Mouse (Mus musculus) mature B cell (primary cell): Measurements from ENCODE around the gene Eya4.

ENCODE experiments used
- in situ Hi-C: fragments of 300-500 bp; cut with MboI; formaldehyde crosslinking; loops from 2 replicates; pipeline ENCODE4 v1.14.3; 2019

Gene Eya4

DNA sequence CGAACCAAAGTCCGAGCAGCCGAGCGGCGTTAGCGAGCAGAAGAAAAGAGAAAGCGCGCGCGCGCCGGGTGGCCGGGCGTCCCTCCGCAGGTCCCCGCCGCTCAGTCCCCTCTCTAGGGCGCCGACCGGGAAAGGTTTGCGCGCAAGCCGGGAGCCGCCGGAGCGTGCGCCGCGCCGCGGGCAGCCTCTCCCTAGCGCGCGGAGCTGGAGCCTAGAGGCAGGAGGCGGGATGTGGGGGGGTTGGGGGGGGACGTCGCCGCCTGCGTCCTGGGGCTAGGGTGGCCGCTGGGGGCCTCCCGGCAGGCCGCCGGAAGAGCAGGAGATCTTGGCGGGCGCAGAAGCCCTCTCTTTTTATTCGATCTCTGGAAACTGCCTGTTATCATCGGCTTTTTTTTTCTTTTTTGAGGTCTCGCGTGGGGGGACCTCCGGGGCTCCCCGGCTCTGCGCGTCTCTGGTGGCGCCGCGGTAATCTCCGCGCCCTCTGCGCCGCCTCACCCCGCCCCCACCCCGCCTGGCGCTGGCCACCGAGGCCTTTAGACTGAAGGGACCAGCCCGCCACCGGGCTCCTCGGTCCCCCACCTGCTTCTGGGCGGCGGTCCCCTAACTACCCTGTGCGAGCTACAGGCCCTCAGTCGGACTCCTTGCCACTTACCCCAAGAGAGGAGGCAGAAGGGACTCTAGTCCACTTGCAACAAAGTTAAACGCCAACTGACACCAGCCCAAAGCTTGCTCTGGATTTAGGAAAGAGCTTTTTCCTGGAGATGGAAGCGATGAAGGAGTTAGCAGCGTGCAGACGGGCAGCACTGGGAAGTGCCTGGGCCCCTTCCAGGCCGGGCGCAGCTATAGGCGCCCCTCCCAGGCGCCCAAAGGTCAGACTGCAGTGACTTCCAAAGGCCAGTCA, at the start of gene Eya4:
Gene Eya4, minus strand, starts transcription at position 776 of the 901 bp plus-strand sequence.
- in situ Hi-C loops = no loop called here

DNA sequence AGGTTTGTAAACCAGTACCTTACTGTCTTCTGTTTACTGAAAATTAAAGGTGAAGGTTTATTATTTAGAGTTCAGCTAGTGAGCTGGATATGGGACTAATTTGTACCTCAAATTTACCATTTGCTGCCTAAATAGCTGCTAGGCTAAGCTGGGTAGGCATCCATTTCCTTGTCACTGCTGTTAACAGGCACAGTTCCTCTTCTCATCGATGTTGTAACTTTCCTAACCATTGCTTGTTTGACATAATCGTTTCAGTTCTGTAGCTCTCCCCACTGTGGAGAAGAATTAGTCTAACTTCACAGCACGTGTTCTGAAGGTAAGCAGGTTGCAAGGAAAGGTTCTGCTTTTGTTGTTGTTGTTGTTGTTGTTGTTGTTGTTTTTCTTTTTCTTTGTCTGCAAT, 44.8 kb upstream of the Eya4 start:
- in situ Hi-C loops = no loop called here

DNA sequence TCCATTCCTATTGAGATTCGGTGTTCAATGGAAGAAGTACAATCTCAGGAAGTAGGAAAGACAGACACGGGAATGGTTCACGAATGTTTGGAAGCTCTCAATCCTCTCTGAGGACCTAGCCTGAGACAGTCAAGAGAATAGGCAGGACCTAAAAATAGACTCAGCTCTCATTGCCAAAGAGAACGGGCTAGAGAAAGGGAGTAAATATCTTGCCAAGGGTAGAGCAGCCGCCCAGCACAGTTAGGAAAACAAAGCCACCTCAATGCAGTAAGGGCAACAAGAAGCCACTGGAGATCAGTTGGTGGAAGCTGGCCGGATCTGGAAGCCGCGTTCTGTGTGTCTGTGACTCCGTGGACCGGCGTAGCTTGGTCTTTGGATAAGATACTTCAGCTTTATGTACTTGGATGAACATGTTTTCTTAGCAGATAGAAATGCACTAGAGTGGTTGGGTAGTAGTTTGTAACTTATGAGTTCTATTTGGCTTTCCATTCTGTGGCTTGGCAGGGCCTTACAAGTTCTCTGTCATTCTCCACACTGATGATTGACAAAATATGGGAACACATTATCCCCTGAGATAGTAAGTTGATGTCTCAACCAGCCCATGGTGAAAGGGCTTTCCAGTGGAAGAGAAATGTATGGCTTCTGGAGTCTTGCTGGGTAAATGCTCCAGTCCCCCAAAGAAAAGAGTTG, 44.1 kb upstream of the Eya4 start:
- in situ Hi-C loops = no loop called here

DNA sequence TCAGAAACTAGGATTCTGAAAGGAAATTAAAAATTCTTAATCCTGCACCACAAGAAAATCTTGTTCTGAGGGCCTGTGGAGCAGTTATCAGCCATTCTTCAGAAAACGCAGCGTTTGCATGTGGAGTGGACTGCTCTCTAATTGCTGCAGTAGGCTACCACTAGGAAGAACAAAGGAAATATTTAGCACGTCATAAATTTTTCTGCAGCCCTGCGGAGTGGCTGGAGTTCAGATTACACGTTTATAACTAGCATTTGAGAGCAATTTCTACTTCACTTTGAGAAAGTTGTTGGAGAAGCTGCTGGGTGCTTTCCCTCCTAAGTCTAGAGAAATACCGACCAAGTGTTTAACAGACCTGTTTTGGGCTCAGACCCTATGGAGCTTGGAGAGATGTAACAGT, 43.6 kb upstream of the Eya4 start:
- in situ Hi-C loops = no loop called here

DNA sequence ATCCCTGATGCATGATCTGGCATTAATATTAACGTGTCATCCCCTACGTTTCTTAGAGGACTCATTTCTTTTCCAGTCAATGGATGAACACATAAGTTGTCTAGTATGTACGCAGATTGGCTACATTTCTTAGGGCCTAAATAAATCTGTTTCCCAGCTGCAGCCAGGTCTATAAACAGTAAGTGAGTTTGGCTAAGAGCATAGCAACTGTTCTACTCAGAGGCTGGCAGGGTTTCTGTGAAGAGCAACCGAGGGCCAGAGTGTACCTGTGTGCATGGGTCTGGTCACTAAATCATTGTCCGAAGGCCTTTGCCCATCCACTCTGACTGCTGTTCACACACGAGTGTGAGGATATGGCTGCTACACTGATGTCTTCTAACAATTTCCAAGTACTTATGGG, 13.3 kb upstream of the Eya4 start:
- in situ Hi-C loops = no loop called here

DNA sequence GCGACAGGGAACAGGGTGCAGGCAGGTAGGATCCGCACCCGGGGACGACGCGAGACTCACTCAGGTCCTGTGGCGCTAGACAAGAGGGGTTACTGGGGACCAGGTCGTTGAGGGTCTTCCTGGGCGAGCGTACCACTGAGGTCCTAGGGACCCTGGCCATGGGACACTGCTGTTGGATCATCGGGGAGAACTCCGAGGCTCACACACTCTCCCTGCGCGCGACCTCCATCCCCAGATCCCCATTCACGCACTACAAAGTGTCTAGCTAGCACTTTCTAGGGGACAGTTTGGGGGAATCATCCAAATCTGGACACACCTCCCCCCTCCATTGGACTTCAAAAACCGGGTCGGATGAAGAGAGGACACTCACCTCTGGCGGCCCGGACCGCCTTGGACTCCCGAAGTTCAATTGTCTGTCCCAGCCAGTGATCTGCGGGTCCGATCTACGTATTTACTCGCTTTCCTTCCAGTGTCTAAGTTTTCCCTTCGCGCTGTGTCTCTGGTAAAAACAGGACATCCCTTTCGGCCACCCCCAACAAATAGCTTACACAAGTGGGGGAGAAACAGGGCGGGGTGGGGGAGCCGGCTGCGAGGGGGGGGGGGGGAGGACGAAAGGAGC, 1.1 kb downstream of the Eya4 start:
- in situ Hi-C loops = no loop called here

DNA sequence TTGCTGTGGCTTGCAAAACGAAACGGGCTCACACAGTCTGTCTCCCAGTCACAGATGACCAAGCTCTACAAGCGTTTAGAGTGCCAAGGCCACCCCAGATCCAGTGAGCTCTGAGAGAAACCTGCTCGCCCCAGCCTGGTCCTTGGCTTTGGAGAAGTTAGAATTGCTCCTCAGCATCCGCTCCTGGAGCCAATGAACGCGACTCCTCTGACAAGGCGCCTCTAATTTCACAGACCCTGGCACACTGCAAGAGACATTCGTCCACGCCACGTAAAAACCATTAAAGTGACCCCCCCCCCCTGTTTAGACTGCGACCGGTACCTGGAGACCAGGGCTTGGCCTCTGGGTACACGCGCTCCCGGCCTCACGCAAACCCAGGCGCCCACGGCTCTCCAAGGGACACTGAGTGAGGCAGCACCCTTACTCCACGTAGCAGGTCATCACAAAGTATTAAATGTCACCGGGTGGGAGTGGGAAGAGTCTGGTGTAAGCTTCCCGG, 1.6 kb downstream of the Eya4 start:
- in situ Hi-C loops = no loop called here

DNA sequence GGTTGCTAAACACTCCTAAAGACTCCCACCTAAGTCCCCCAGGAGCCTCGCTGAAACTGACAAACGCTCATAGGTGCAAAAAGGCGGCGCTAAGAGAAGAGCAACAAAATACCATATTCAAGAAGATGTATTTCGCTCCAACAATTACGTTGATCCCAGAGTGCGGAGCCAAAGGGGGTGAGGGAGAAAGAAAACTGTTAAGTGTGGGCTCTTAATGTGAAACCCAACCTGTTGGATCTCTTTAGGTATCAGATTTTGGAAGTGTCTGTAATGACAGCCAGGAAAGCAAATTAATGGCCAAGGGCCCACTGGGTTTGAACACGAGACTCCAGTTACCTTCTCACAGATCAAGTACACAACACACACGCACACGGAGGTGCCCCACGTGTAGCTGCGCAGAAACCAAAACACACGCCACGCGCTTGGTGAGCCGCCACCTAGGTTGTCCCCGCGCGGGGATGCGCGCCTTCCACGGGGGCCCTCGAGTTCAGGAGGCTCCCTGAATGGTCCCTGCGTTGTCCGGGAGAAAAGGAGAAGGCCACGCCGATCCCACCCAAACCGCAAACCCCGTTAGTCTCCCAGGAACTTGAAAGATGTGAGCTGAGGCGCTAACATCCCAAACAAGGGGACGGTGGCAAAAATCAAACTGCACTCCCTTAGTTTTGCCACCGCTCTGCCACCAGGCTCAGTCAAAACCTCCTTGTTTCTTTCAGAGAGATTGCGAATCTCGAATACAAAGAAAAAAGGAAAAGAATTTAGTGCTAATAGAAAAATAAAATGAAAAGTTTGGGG, 2.3 kb downstream of the Eya4 start:
- in situ Hi-C loops = no loop called here

DNA sequence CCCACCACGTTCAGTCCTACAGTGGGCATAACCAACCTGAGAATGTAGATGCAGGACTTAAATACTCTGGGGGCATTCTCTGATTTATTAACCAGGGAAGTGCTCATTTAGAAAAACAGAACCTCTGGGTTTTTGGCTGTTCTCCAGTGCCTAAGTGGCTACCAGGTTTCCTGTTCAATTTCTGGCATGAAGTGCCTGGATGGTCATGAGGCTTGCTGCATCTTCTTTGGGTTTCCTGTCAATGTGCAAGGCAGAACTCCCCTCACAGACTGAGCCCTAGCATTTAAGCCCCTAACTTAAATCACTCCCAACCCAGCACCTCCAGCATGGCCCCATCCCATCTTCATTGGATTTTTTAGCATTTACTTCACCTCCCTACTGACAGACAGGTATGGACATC, 13.3 kb downstream of the Eya4 start:
- in situ Hi-C loops = no loop called here

DNA sequence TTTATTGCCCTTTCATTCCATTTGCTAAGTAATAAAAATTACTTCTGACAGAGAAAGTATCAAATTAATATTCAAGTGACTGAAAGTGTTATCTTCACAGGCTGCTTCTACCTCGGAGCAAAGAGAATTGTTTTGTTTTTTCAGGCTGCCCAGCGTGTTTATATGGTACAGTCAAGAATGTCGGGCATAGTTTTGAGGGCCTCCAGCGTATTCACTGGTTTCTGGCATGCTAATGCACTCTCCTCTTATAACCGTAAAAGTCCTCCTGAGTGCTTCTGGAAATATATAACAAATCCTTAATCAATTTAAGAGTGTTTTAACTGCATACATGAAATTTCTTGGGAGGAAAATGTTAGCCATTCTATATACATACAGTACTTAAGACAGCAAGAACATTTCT, 17.8 kb downstream of the Eya4 start:
- in situ Hi-C loops = no loop called here

DNA sequence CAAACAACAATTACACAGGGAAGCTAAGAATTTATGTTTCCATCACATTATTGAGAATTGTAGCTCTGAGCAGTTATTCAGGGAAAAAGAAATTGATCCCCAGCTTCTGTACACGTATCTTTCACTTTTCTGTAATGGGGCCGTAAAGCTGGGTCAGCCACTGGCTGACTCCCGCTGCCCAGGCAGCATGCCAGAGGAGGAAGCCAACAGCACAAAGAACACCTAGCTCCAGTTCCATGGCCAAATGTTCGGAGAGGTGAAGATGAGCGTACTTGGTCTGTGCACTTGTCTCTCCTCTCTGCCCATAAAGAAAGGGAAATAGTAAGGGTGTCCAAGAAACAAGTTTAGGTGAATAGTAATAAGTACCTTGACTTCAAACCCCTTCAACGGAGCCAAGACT, 22.9 kb downstream of the Eya4 start:
- in situ Hi-C loops = no loop called here

DNA sequence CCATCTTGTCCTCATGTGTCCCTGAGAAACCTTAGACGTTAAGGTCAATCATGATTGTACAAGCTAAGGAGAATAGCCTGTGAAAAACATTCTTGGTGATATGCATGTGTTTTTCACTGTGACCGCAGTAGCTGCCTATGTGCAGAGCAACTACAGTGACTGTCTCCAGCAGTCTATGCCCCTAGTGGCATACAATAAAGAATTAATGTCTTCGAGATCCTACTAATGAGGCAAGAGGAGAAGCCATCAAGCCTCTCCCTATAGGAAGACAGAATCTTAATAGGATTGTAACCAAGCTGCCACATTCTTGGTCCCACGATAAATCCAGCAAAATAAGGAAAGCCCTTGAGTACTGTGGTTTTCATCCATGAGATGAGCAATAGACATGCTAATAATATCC, 28.3 kb downstream of the Eya4 start:
- in situ Hi-C loops = no loop called here

DNA sequence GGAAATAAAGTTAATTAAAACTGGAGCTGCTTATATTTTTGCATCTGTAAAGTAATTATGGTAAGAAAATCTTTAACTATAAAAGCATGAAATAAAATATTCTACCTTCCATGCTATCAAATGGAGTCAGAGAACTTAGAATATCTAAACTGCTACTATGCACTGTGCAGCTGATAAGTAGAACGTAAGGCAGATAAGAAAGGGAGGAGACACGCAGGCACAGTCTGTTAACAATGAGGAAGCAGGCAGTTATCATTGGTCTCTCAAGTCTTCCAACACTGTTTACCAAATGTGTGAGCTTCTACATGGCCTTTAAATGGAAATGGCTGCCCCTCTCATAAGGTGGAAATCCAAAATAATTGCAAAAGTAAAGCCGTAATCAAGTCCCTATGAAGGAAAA, 55.0 kb downstream of the Eya4 start:
- in situ Hi-C loops = no loop called here

DNA sequence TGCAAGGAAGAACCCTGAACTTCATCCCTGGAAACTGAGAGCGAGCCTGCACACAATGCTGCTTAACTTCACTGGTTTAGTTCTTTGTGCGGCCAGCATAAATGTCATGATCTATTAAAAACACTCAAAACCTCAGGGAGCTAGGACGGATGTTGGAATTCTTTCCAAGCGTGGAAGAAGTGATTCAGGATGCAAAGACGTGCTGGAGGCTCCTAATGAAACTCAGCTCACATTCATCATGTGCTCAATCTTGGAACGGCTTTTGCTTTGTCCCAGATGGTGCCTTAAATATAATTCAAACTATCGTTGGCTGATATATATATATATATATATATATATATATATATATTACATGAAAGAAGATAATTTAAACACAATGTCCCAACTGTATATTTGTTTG, 58.1 kb downstream of the Eya4 start:
- in situ Hi-C loops = no loop called here

DNA sequence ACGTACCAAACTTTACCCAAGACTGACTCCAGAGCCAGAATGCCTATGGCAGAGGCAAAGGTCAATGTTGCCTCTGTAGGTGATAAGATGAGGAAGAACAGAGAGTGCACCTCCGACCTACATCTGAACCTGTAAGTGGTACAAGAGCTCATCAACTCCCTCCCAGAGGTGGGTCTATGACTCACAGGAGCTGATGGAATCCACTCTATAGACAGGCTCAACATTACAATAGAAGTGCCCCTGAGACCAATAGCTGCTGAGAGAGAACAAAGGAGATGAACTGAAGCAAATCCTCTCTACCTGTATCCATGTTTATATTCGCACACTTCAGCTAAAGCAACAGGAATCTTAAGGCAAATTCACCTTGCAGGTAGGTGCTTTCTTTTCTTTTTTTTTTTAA, 73.2 kb downstream of the Eya4 start:
- in situ Hi-C loops = no loop called here

DNA sequence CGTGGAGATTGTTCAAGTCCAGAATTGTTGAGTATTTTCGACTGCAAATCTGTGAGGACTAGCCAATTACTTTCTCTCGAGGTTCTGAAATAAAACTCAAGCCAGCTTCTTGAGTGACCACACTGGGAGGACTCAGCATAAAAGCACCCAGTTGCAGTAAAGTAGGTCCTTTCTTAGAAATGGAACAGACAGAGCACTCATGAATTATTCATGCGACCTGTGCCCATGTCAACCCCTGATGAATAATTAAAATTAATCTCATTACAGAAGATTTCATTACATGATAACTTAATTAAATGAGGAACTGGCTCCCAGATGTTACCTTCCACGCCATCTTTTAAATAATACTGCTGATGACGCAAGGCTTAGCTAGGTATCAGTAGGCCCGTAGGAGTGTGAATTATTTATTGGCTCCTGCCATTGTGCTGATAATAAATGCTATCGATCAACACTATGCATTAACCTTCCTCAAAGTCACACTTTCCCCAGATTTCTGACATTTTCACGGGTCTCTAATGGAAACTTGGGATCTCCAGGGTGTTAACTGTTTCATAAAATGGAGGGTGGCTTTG, 79.5 kb downstream of the Eya4 start:
- in situ Hi-C loops = no loop called here

DNA sequence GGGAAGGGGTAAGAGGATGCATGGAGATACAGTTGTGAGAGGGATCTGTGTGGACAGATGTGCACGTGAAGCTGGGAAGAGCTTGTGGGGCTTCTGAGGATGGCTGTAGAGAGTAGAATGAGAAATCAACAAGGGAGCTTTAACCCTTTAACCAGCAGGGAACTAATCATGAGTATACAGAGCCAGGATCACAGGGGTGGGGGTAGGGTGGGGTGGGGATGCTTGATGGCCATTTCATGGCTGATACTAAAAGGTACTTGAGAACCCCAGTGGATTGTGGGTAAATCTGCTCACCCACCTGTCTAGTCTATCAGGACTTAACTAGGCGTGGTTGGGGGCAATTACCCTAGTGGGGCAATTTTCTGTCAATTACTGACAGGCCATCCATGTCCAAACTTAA, 80.1 kb downstream of the Eya4 start:
- in situ Hi-C loops = no loop called here

DNA sequence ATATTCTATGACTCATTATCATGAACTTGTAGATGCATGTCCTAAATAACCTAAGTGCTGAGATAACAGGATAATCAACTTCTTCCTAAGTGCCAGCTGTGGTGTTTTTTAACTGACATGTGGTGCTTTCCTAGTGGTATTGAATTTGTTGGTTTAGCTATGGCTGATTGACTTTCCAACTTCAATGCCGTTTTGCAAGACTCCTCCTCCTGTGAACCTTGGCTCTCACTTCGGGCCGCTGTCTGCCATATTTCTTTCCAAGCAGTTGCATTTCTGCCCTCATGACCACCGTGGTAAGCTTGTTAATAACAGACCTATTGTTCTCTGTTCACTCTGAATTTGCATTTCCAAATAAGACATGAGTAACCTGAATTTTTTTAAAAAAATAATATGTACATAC, 98.4 kb downstream of the Eya4 start:
- in situ Hi-C loops = no loop called here

DNA sequence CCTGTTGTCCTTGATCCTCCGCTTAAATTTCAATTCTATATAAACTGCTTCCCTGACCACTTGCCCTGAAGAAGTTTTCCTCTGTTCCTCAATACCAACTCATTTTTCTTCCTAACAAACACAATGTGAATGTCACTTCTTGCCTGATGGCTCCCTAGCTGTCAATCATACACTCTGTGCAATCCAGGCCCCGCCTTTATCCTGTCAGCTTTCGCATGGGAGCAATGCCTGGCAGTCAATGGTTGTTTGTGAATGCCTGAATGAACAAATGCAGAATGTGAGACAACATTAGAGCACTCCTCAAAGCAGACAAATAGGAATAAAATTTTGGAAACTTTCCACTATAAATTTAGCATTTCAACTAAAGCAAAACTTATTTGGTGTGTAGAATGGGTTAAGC, 104.1 kb downstream of the Eya4 start:
- in situ Hi-C loops = no loop called here

DNA sequence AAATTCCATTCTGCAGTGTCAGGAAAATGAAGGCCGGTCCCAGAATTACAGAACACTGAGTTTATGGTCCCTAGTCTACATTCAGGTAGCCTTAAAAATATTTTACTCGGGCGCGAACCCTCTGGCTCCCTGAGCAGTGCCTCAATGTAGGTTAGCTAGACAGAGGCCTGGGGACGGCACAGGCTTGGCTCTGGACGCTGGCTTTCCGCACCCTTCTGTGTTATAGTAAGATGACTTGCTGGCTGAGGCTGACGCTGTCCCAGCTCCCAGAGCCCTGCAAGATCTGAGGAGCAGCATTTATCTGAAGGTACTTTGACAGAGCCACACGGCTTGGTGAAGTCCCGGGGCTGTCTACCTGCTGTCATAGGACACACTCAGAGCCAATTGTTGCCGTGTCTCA, 113.7 kb downstream of the Eya4 start:
- in situ Hi-C loops = no loop called here

DNA sequence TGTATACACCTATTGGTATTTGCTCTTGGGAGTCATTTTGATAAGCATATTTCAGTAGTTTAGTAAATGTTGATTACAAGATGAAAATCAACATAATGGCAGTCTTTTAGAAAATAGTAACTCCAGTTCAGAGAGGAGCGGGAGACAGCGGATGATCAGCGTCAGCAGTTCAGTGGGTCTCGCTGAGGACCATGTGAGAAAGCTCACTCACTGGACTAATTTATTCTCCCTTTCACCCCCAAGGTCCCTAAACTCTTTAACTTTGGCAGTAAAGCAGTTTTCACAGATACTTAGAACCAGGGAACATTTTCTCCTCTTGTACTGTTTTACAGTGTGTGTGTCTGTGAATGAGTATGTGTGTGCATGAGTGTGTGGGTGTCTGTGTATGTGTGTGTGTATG, 115.2 kb downstream of the Eya4 start:
- in situ Hi-C loops = no loop called here

DNA sequence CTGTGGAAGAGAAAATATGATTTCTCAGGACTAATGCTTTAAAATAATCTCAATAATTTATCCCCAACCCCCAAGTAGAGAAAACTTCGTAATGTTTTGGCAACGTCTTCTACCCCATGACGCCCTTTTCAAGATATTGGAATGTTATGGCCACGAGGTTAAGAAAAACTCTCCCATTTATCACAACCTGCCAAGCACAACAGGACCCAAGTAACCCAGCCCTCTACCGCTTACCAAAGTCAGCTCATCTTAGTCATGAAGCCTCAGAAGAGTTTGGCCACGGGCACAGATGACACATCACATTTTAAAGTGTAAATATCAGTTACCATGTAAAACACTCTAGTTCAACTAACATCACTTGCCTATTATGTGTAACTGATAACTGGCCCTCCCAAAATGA, 117.2 kb downstream of the Eya4 start:
- in situ Hi-C loops = no loop called here
